ENCODE assay signal across 8 mouse cellular contexts in the genomic region with DNA sequence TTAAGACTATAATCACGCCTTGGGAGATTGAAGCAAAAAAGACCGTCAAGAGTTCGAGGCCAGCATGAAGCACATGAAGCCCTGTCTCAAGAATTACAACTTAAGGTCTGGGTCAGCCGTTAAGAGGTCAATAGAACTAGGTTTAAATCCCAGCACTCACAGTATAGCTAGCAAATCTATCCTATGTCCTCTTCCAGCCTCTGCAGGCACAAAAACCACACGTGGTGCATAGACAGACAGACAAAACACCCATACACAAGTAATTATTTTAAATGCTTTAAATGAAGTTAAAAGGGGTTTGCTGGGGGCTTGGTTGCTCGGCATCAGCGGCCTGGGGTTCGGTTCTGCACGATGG. TPM values are rescaled to one million over a fixed set of nuclear protein-coding genes. Genes with fewer than 3 reads are reported as not detected.
DNase-seq lines count a peak whose midpoint lies in the region; ATAC-seq and TF ChIP-seq lines count a peak whose summit lies in the region.

No protein-coding gene starts in this region.

- peak overlapping the region; percentile 96 for H3K4me3 ChIP-seq in heart, embryonic 15.5 days
- H3K4me3 ChIP-seq in ES-E14 (ENCODE audit: insufficient read depth in 1 of 2, low read depth in 1 of 2, low read length in 2 of 2, poor library complexity in 1 of 2, severe bottlenecking in 1 of 2): peak overlapping the region; percentile 17 to 87; a peak in 3 of 4 replicates
- H3K4me3 ChIP-seq in forebrain, embryonic 15.5 days: peak overlapping the region; percentile 93
- peak overlapping the region; percentile 91; the same call in 1 of the 2 replicates for H3K4me3 ChIP-seq in macrophage (ENCODE audit: inconsistent target)

- peaks cover 6% of the 10 kb centered on the region for H3K4me1 ChIP-seq in heart, embryonic 15.5 days (replicated peaks)
- peaks cover 0 to 2% of the 10 kb centered on the region in 2 experiments; a peak in 1 of 4 replicates for H3K4me1 ChIP-seq in ES-E14 (ENCODE audit: control insufficient read depth in 2 of 2, insufficient read depth in 2 of 2, low read length in 2 of 2, poor library complexity in 1 of 2)
- peaks cover 14% of the 10 kb centered on the region for H3K4me1 ChIP-seq in forebrain, embryonic 15.5 days

- in situ Hi-C loops in ES-E14 (cut with MboI; ENCODE audit: low sequenced_read_pairs in 2 of 2, unreplicated experiment in 2 of 2): no loop called here

- intact Hi-C loops in left cerebral cortex, postnatal 4 days (cut with DNase I): no loop called here

- no peak for DNase-seq in heart, adult 8-10 months (ENCODE audit: low spot score)
- no peak for DNase-seq in ES-E14 (ENCODE audit: low read depth, low spot score)
- no peak for DNase-seq in ovary, postnatal 14 days (ENCODE audit: low spot score)
- DNase-seq in left cerebral cortex, postnatal 4 days: no peak
- no peak for DNase-seq in cerebellum, postnatal 4 days (ENCODE audit: low spot score in 2 of 2)

- peaks cover 18% of the 10 kb centered on the region for H3K79me2 ChIP-seq in macrophage (ENCODE audit: inconsistent target)

- peaks cover 5% of the 10 kb centered on the region; the same call in 1 of the 2 replicates for H3K36me3 ChIP-seq in heart, embryonic 15.5 days
- H3K36me3 ChIP-seq in ES-E14 (ENCODE audit: control insufficient read depth, insufficient read depth, low read length, poor library complexity, severe bottlenecking) (peaks cover 8% of the 10 kb centered on the region), macrophage (ENCODE audit: inconsistent target) (no peaks in the 10 kb centered on the region; the same call in 1 of the 2 replicates)
- peaks cover 5% of the 10 kb centered on the region for H3K36me3 ChIP-seq in forebrain, embryonic 15.5 days

- ATAC-seq in heart, embryonic 15.5 days (replicated peaks; ENCODE audit: insufficient number of reproducible peaks, insufficient read depth, low FRiP score, low read depth): no peak
- peak; percentile 56 for ATAC-seq in forebrain, embryonic 15.5 days (replicated peaks)

- H3K4me2 ChIP-seq in heart, embryonic 15.5 days: peak overlapping the region; percentile 80
- H3K4me2 ChIP-seq in forebrain, embryonic 15.5 days (replicated peaks): peak overlapping the region; percentile 81

- no peaks in the 10 kb centered on the region for H3K9me3 ChIP-seq in heart, embryonic 15.5 days (replicated peaks)
- no peaks in the 10 kb centered on the region for H3K9me3 ChIP-seq in ES-E14 (ENCODE audit: control insufficient read depth, insufficient read depth, low read depth, low read length)
- no peaks in the 10 kb centered on the region for H3K9me3 ChIP-seq in forebrain, embryonic 15.5 days

- peak overlapping the region; percentile 61 for H3K27ac ChIP-seq in heart, embryonic 15.5 days
- H3K27ac ChIP-seq in ES-E14 (ENCODE audit: insufficient read depth, low read depth, low read length, poor library complexity, severe bottlenecking) (no peak overlapping the region), macrophage (no peak overlapping the region)
- H3K27ac ChIP-seq in forebrain, embryonic 15.5 days (replicated peaks): peak overlapping the region; percentile 75

- WGBS in heart, embryonic 15.5 days: 39% methylated on average over 9 of the region's 9 CpGs
- 41% methylated on average over 9 of the region's 9 CpGs for WGBS in forebrain, embryonic 15.5 days
- WGBS in macrophage (ENCODE audit: missing documents): 39% methylated on average over 9 of the region's 9 CpGs

- no peaks in the 10 kb centered on the region for H3K27me3 ChIP-seq in heart, embryonic 15.5 days
- H3K27me3 ChIP-seq in forebrain, embryonic 15.5 days: no peaks in the 10 kb centered on the region

- peak overlapping the region; percentile 95 for H3K9ac ChIP-seq in heart, embryonic 15.5 days
- H3K9ac ChIP-seq in ES-E14 (ENCODE audit: insufficient read depth, low read depth, low read length, poor library complexity, severe bottlenecking): peak overlapping the region; percentile 57; the same call in 1 of the 2 replicates
- peak overlapping the region; percentile 81 for H3K9ac ChIP-seq in forebrain, embryonic 15.5 days (replicated peaks)

TF ChIP-seq in ES-E14, 5 proteins besides CTCF, POLR2A, EP300 and RAD21:
- TF ChIP-seq ZC3H11A (IDR thresholded peaks at IDR 0.05; ENCODE audit: borderline replicate concordance, low read depth, low read length) (no peak), MAFK (IDR thresholded peaks at IDR 0.05; ENCODE audit: insufficient read depth, low read depth, low read length) (no peak), ZNF384 (IDR thresholded peaks at IDR 0.05; ENCODE audit: low read depth, low read length) (no peak), HCFC1 (IDR thresholded peaks at IDR 0.05; ENCODE audit: borderline replicate concordance, insufficient read depth, low read length) (no peak), CHD2 (IDR thresholded peaks at IDR 0.05; ENCODE audit: low read depth, low read length) (no peak)
TF ChIP-seq in ES-E14: peak in this region for 0.

RNA-seq across cellular contexts. Expression of a gene that starts 0.3 kb away (rescaled TPM):
- 57.4 and 64.0 TPM in 2 replicates for polyA plus RNA-seq in heart, embryonic 15.5 days (2015; fragmentation: Nextera tagmentation; extraction: Ambion mirVana)
- 10 to 100 TPM; 21.0 to 21.4 (median 21.1) TPM for total RNA-seq in heart, adult 8-10 months (2022)
- total RNA-seq in ES-E14 (2012; rRNA removed): 119 and 140 TPM in 2 replicates
- polyA plus RNA-seq in forebrain, embryonic 15.5 days (2015; fragmentation: Nextera tagmentation; extraction: Ambion mirVana): 89.2 and 93.1 TPM in 2 replicates
- total RNA-seq in macrophage (2018; cell fraction: chromatin; rRNA removed): 10 to 100 TPM in 15 of 26 experiments, 1 to 10 TPM in 11; 2.1 to 22.4 (median 11.2) TPM
- total RNA-seq in macrophage (2018; cell fraction: cytosol; rRNA removed): 10 to 100 TPM; 19.7 to 30.2 (median 27.5) TPM
- total RNA-seq in macrophage (2018; cell fraction: nucleus; rRNA removed): 10 to 100 TPM in 23 of 26 experiments, 1 to 10 TPM in 3; 6.3 to 37.7 (median 18.6) TPM
- 14.3 to 38.5 TPM (median 29.7 TPM) in 3 replicates for polyA plus RNA-seq in macrophage (2018)
- total RNA-seq in left cerebral cortex, postnatal 4 days (2021): 10 to 100 TPM; 39.1 to 44.9 TPM

RNA-seq across cellular contexts. Expression of a gene that starts 6.5 kb away (rescaled TPM):
- not detected in 2 replicates for polyA plus RNA-seq in heart, embryonic 15.5 days (2015; fragmentation: Nextera tagmentation; extraction: Ambion mirVana)
- total RNA-seq in heart, adult 8-10 months (2022): 1 to 10 TPM; 3.1 to 5.7 (median 4.6) TPM
- 0.42 and 0.45 TPM in 2 replicates for total RNA-seq in ES-E14 (2012; rRNA removed)
- not detected in 2 replicates for polyA plus RNA-seq in forebrain, embryonic 15.5 days (2015; fragmentation: Nextera tagmentation; extraction: Ambion mirVana)
- not detected for total RNA-seq in macrophage (2018; cell fraction: chromatin; rRNA removed)
- total RNA-seq in macrophage (2018; cell fraction: cytosol; rRNA removed): not detected
- total RNA-seq in macrophage (2018; cell fraction: nucleus; rRNA removed): not detected
- polyA plus RNA-seq in macrophage (2018): not detected in 3 replicates
- total RNA-seq in left cerebral cortex, postnatal 4 days (2021): not detected

RNA-seq across cellular contexts. Expression of a gene that starts 16.2 kb away (rescaled TPM):
- 1.4 and 3.5 TPM in 2 replicates for polyA plus RNA-seq in heart, embryonic 15.5 days (2015; fragmentation: Nextera tagmentation; extraction: Ambion mirVana)
- total RNA-seq in heart, adult 8-10 months (2022): 1 to 10 TPM in 2 of 4 experiments, under 1 TPM in 2; 0.60 to 2.0 (median 1.1) TPM
- 0.80 and 3.0 TPM in 2 replicates for total RNA-seq in ES-E14 (2012; rRNA removed)
- polyA plus RNA-seq in forebrain, embryonic 15.5 days (2015; fragmentation: Nextera tagmentation; extraction: Ambion mirVana): not detected in 2 replicates
- total RNA-seq in macrophage (2018; cell fraction: chromatin; rRNA removed): not detected
- not detected for total RNA-seq in macrophage (2018; cell fraction: cytosol; rRNA removed)
- total RNA-seq in macrophage (2018; cell fraction: nucleus; rRNA removed): not detected
- polyA plus RNA-seq in macrophage (2018): not detected in 3 replicates
- under 1 TPM; 0.26 to 0.30 TPM for total RNA-seq in left cerebral cortex, postnatal 4 days (2021)

RNA-seq across cellular contexts. Expression of a gene that starts 22.9 kb away (rescaled TPM):
- polyA plus RNA-seq in heart, embryonic 15.5 days (2015; fragmentation: Nextera tagmentation; extraction: Ambion mirVana): 9.5 and 16.1 TPM in 2 replicates
- 10 to 100 TPM in 3 of 4 experiments, 1 to 10 TPM in 1; 8.2 to 11.7 (median 11.2) TPM for total RNA-seq in heart, adult 8-10 months (2022)
- total RNA-seq in ES-E14 (2012; rRNA removed): 34.5 and 42.3 TPM in 2 replicates
- 14.8 and 23.3 TPM in 2 replicates for polyA plus RNA-seq in forebrain, embryonic 15.5 days (2015; fragmentation: Nextera tagmentation; extraction: Ambion mirVana)
- total RNA-seq in macrophage (2018; cell fraction: chromatin; rRNA removed): 10 to 100 TPM in 2 of 26 experiments, 1 to 10 TPM in 17, under 1 TPM in 1, not detected in 6; 0.94 to 13.0 (median 5.5) TPM
- total RNA-seq in macrophage (2018; cell fraction: cytosol; rRNA removed): 1 to 10 TPM in 23 of 26 experiments, under 1 TPM in 3; 0.66 to 4.9 (median 2.4) TPM
- 10 to 100 TPM in 5 of 26 experiments, 1 to 10 TPM in 16, under 1 TPM in 2, not detected in 3; 0.72 to 17.4 (median 4.1) TPM for total RNA-seq in macrophage (2018; cell fraction: nucleus; rRNA removed)
- 1.5 to 5.0 TPM (median 4.2 TPM) in 3 replicates for polyA plus RNA-seq in macrophage (2018)
- 10 to 100 TPM; 14.4 to 15.2 TPM for total RNA-seq in left cerebral cortex, postnatal 4 days (2021)

RNA-seq across cellular contexts. Expression of a gene that starts 29.2 kb away (rescaled TPM):
- 11.5 and 15.6 TPM in 2 replicates for polyA plus RNA-seq in heart, embryonic 15.5 days (2015; fragmentation: Nextera tagmentation; extraction: Ambion mirVana)
- total RNA-seq in heart, adult 8-10 months (2022): 1 to 10 TPM; 5.6 to 9.9 (median 7.5) TPM
- 6.2 and 13.3 TPM in 2 replicates for total RNA-seq in ES-E14 (2012; rRNA removed)
- 1.6 and 2.4 TPM in 2 replicates for polyA plus RNA-seq in forebrain, embryonic 15.5 days (2015; fragmentation: Nextera tagmentation; extraction: Ambion mirVana)
- total RNA-seq in macrophage (2018; cell fraction: chromatin; rRNA removed): 1 to 10 TPM in 1 of 26 experiments, not detected in 25; 4.0 TPM
- total RNA-seq in macrophage (2018; cell fraction: cytosol; rRNA removed): under 1 TPM in 5 of 26 experiments, not detected in 21; 0.05 to 0.23 (median 0.09) TPM
- 1 to 10 TPM in 1 of 26 experiments, not detected in 25; 1.3 TPM for total RNA-seq in macrophage (2018; cell fraction: nucleus; rRNA removed)
- not detected in 3 replicates for polyA plus RNA-seq in macrophage (2018)
- 1 to 10 TPM; 2.2 to 2.4 TPM for total RNA-seq in left cerebral cortex, postnatal 4 days (2021)

Comparison
In these comparisons a context has a peak if more than half of its experiments do, and no peak if none do; other contexts are left out.
1. H3K27ac ChIP-seq: peak in heart, embryonic 15.5 days (single experiment) and forebrain, embryonic 15.5 days (single experiment); none in ES-E14 (single experiment) and macrophage (single experiment).
2. Peak in every context shown above with its lines, with median percentiles within 50 percentile points of each other: H3K4me3 ChIP-seq and H3K9ac ChIP-seq.